Mouse (Mus musculus): ENCODE data around the gene Tubgcp3. TPM values are rescaled to one million over a fixed set of nuclear protein-coding genes. Genes with fewer than 3 reads are reported as not detected.

The Tubgcp3 gene
- total and polyA plus RNA-seq, 3 experiments, result 13.1 to 20.2 (median 14.0) TPM

DNA sequence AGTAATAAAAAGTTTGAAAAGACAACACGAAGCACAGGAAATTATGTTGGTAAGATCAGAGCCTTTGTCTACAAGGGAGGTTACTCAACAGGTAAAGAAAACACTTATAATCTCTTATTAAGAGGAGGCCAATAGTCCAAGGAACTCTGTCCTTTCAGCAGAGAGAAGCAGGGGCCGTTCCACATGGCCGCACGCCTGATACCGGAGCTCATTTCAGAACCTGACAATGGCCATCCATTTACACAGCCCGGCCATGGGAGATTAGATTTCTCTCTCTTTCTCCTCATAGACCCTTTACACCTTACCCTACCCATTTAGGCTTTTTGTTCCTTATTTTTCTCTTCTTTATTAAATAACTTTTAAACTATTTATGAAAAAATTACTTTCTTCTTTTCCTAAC, 95.3 kb downstream of the Tubgcp3 start:
- no peaks in the 10 kb centered on the region for H3K79me2 ChIP-seq (replicated peaks; ENCODE audit: control insufficient read depth, insufficient read depth, low read length)
- no peak for DNase-seq

DNA sequence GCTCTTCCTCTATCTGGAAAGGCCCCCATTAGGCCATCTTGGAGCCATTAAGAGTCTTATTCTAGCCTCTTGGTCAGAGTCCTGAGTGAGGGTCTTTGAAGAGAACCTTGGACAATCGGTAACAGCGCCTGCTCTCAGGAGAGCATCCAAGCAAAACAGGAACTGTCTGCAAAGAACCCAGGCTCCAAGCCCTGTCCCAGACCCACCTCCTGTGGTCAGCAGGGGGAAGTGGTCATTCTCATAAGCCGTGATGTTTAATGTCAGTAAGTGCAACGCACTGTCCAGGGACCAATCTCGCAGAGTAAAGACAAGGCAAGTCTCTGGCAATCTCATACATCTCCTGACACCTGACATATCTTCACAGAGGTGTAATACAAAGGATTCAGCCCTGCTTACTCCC, 96.0 kb downstream of the Tubgcp3 start:
- 44% methylated on average over 5 of the region's 5 CpGs for WGBS
- intact Hi-C loops (cut with DNase I), result no loop called here
- DNase-seq, result no peak

More for the DNA sequence above, 95.3 kb downstream of the Tubgcp3 start:
- TF ChIP-seq EP300 (IDR thresholded peaks at IDR 0.05; ENCODE audit: insufficient read depth, low read depth, low read length) (no peak), POLR2A (IDR thresholded peaks at IDR 0.05; ENCODE audit: insufficient read depth, low read depth, low read length) (no peak), CTCF (IDR thresholded peaks at IDR 0.05) (no peak)
- Histone ChIP-seq H3K36me3 (ENCODE audit: control insufficient read depth, insufficient read depth, low read length) (no peaks in the 10 kb centered on the region), H3K27me3 (ENCODE audit: control insufficient read depth, insufficient read depth, low read length) (0 out of 2 replicates have a peak, but pooled peaks cover 1% of the 10 kb centered on the region), H3K9ac (ENCODE audit: low read depth, low read length) (no peak overlapping the region), H3K27ac (no peak overlapping the region), H3K4me3 (no peak overlapping the region), H3K4me1 (ENCODE audit: control insufficient read depth, insufficient read depth, low read length) (no peaks in the 10 kb centered on the region)
- WGBS, result 77% methylated on average over 6 of the region's 6 CpGs
- intact Hi-C loops (cut with DNase I), result no loop called here

GRCm38 (mm10) chr8:12572814-12573534, 99.1 kb downstream of the Tubgcp3 start, which contains the start of gene Spaca7:
Gene Spaca7, plus strand, starts transcription at chr8:12573029.
- WGBS, result 44% methylated on average over 14 of the region's 14 CpGs
- no peak within 1 kb of the TSS for H3K9ac ChIP-seq (ENCODE audit: low read depth, low read length)
- no peak for TF ChIP-seq POLR2A (IDR thresholded peaks at IDR 0.05; ENCODE audit: insufficient read depth, low read depth, low read length)
- TF ChIP-seq CTCF (IDR thresholded peaks at IDR 0.05), result no peak
- TF ChIP-seq EP300 (IDR thresholded peaks at IDR 0.05; ENCODE audit: insufficient read depth, low read depth, low read length), result no peak
- no peak within 1 kb of the TSS for H3K27ac ChIP-seq
- H3K36me3 ChIP-seq (ENCODE audit: control insufficient read depth, insufficient read depth, low read length), result no peaks in the 10 kb centered on the region
- DNase-seq, result no peak
- intact Hi-C loops (cut with DNase I), result no loop called here
- H3K4me3 ChIP-seq, result no peak within 1 kb of the TSS
- H3K4me1 ChIP-seq (ENCODE audit: control insufficient read depth, insufficient read depth, low read length), result no peaks in the 10 kb centered on the region
- 0 out of 2 replicates have a peak, but pooled peaks cover 1% of the 10 kb centered on the region for H3K27me3 ChIP-seq (ENCODE audit: control insufficient read depth, insufficient read depth, low read length)
- no peaks in the 10 kb centered on the region for H3K79me2 ChIP-seq (replicated peaks; ENCODE audit: control insufficient read depth, insufficient read depth, low read length)

More for the DNA sequence above, 96.0 kb downstream of the Tubgcp3 start:
- Histone ChIP-seq H3K27ac (no peak overlapping the region), H3K9ac (ENCODE audit: low read depth, low read length) (no peak overlapping the region), H3K4me1 (ENCODE audit: control insufficient read depth, insufficient read depth, low read length) (no peaks in the 10 kb centered on the region), H3K4me3 (no peak overlapping the region), H3K79me2 (replicated peaks; ENCODE audit: control insufficient read depth, insufficient read depth, low read length) (no peaks in the 10 kb centered on the region), H3K27me3 (ENCODE audit: control insufficient read depth, insufficient read depth, low read length) (0 out of 2 replicates have a peak, but pooled peaks cover 1% of the 10 kb centered on the region), H3K36me3 (ENCODE audit: control insufficient read depth, insufficient read depth, low read length) (no peaks in the 10 kb centered on the region)
- TF ChIP-seq CTCF (IDR thresholded peaks at IDR 0.05) (no peak), POLR2A (IDR thresholded peaks at IDR 0.05; ENCODE audit: insufficient read depth, low read depth, low read length) (no peak), EP300 (IDR thresholded peaks at IDR 0.05; ENCODE audit: insufficient read depth, low read depth, low read length) (no peak)

- no peak overlapping the region for H3K27ac ChIP-seq
- no peaks in the 10 kb centered on the region for H3K27me3 ChIP-seq (ENCODE audit: control insufficient read depth, insufficient read depth, low read length)
- no peaks in the 10 kb centered on the region for H3K36me3 ChIP-seq (ENCODE audit: control insufficient read depth, insufficient read depth, low read length)
- H3K9ac ChIP-seq (ENCODE audit: low read depth, low read length), result no peak overlapping the region
- H3K79me2 ChIP-seq (replicated peaks; ENCODE audit: control insufficient read depth, insufficient read depth, low read length), result no peaks in the 10 kb centered on the region
- H3K4me1 ChIP-seq (ENCODE audit: control insufficient read depth, insufficient read depth, low read length), result no peaks in the 10 kb centered on the region
- TF ChIP-seq EP300 (IDR thresholded peaks at IDR 0.05; ENCODE audit: insufficient read depth, low read depth, low read length), result no peak
- no peak for TF ChIP-seq POLR2A (IDR thresholded peaks at IDR 0.05; ENCODE audit: insufficient read depth, low read depth, low read length)
- TF ChIP-seq CTCF (IDR thresholded peaks at IDR 0.05), result no peak
- no peak overlapping the region for H3K4me3 ChIP-seq
- DNase-seq, result no peak
- intact Hi-C loops (cut with DNase I), result no loop called here
- WGBS, result 57% methylated on average over 7 of the region's 7 CpGs
Observed at GRCm38 (mm10) chr8:12566509-12566908, 105.5 kb downstream of the Tubgcp3 start.

GRCm38 (mm10) chr8:12565488-12565887, 106.6 kb downstream of the Tubgcp3 start:
- no peaks in the 10 kb centered on the region for H3K79me2 ChIP-seq (replicated peaks; ENCODE audit: control insufficient read depth, insufficient read depth, low read length)
- H3K27ac ChIP-seq, result no peak overlapping the region
- no peak for DNase-seq
- H3K9ac ChIP-seq (ENCODE audit: low read depth, low read length), result no peak overlapping the region
- TF ChIP-seq POLR2A (IDR thresholded peaks at IDR 0.05; ENCODE audit: insufficient read depth, low read depth, low read length) (no peak), CTCF (IDR thresholded peaks at IDR 0.05) (no peak), EP300 (IDR thresholded peaks at IDR 0.05; ENCODE audit: insufficient read depth, low read depth, low read length) (no peak)
- no peaks in the 10 kb centered on the region for H3K4me1 ChIP-seq (ENCODE audit: control insufficient read depth, insufficient read depth, low read length)
- WGBS, result 72% methylated on average over 10 of the region's 10 CpGs
- no peaks in the 10 kb centered on the region for H3K27me3 ChIP-seq (ENCODE audit: control insufficient read depth, insufficient read depth, low read length)
- intact Hi-C loops (cut with DNase I), result no loop called here
- no peaks in the 10 kb centered on the region for H3K36me3 ChIP-seq (ENCODE audit: control insufficient read depth, insufficient read depth, low read length)
- no peak overlapping the region for H3K4me3 ChIP-seq

- H3K27ac ChIP-seq, result no peak overlapping the region
- 6% methylated on average over 4 of the region's 4 CpGs for WGBS
- no peaks in the 10 kb centered on the region for H3K4me1 ChIP-seq (ENCODE audit: control insufficient read depth, insufficient read depth, low read length)
- no peaks in the 10 kb centered on the region for H3K36me3 ChIP-seq (ENCODE audit: control insufficient read depth, insufficient read depth, low read length)
- TF ChIP-seq POLR2A (IDR thresholded peaks at IDR 0.05; ENCODE audit: insufficient read depth, low read depth, low read length) (no peak), EP300 (IDR thresholded peaks at IDR 0.05; ENCODE audit: insufficient read depth, low read depth, low read length) (no peak), CTCF (IDR thresholded peaks at IDR 0.05) (peak; percentile 74)
- H3K9ac ChIP-seq (ENCODE audit: low read depth, low read length), result no peak overlapping the region
- DNase-seq, result no peak
- intact Hi-C loops (cut with DNase I), result loop anchor here (1.0 kb wide), 1 partner anchor 607 kb away; no protein-coding TSS in a partner anchor
- no peaks in the 10 kb centered on the region for H3K79me2 ChIP-seq (replicated peaks; ENCODE audit: control insufficient read depth, insufficient read depth, low read length)
- H3K27me3 ChIP-seq (ENCODE audit: control insufficient read depth, insufficient read depth, low read length), result no peaks in the 10 kb centered on the region
- no peak overlapping the region for H3K4me3 ChIP-seq
Observed at GRCm38 (mm10) chr8:12564307-12564706, 107.7 kb downstream of the Tubgcp3 start.

Small RNA genes within 50 kb of the gene (microRNA-seq; reads per million reads assigned to microRNA genes)
- 0 reads per million in 2 experiments for gene Gm26483

Other genes with a start within 250 kb of the Tubgcp3 start
- not detected for gene Spaca7, start 99.2 kb downstream of the Tubgcp3 start, total RNA-seq (2021)
- not detected in 2 replicates for gene Spaca7, start 99.2 kb downstream of the Tubgcp3 start, polyA plus RNA-seq (2012; rRNA removed)
- gene Atp11a, start 84.8 kb upstream of the Tubgcp3 start, total RNA-seq (2021), result 10 to 100 TPM; 79.5 to 80.1 TPM
- gene Atp11a, start 84.8 kb upstream of the Tubgcp3 start, polyA plus RNA-seq (2012; rRNA removed), result 56.0 and 88.5 TPM in 2 replicates
- gene Mcf2l, start 201.6 kb upstream of the Tubgcp3 start, total RNA-seq (2021), result 100 to 1,000 TPM in 1 of 2 experiments, 10 to 100 TPM in 1; 58.4 to 104 TPM
- 30.3 and 40.2 TPM in 2 replicates for gene Mcf2l, start 201.6 kb upstream of the Tubgcp3 start, polyA plus RNA-seq (2012; rRNA removed)

Measured in heart, adult 2 months (tissue).